Mouse (Mus musculus): ENCODE data around the gene Vwce. TPM values are rescaled to one million over a fixed set of nuclear protein-coding genes. Genes with fewer than 3 reads are reported as not detected.

Gene Vwce
- 2.7 and 3.0 TPM in 2 replicates for polyA plus RNA-seq (2015; fragmentation: Nextera tagmentation; extraction: Ambion mirVana)

GRCm38 (mm10) chr19:10634106-10634871 lies at the start of gene Vwce:
Vwce (plus strand) TSS chr19:10634213.
- Histone ChIP-seq H3K4me1 (replicated peaks; ENCODE audit: insufficient read depth, low read length) (peaks cover 6% of the 10 kb centered on the region; the same call in 1 of the 2 replicates), H3K36me3 (ENCODE audit: insufficient read depth, low read length) (peaks cover 12% of the 10 kb centered on the region), H3K4me3 (replicated peaks; ENCODE audit: low read depth, low read length) (peak within 1 kb of the TSS; percentile 36), H3K27ac (peak within 1 kb of the TSS; percentile 43), H3K27me3 (ENCODE audit: insufficient read depth, low read length) (no peaks in the 10 kb centered on the region), H3K4me2 (ENCODE audit: low read length) (peak within 1 kb of the TSS; percentile 93), H3K9me3 (replicated peaks; ENCODE audit: low read length) (no peaks in the 10 kb centered on the region), H3K9ac (ENCODE audit: low read depth, low read length) (peak within 1 kb of the TSS; percentile 59)
- DNase-seq (ENCODE audit: low spot score) (peak; percentile 64), ATAC-seq (replicated peaks; ENCODE audit: low FRiP score, low read depth) (peak; percentile 76)
- peak; percentile 45; the same call in 1 of the 2 replicates for TF ChIP-seq CTCF (IDR thresholded peaks at IDR 0.05; ENCODE audit: low read depth)
- WGBS = 2% methylated on average over 32 of the region's 32 CpGs

DNA sequence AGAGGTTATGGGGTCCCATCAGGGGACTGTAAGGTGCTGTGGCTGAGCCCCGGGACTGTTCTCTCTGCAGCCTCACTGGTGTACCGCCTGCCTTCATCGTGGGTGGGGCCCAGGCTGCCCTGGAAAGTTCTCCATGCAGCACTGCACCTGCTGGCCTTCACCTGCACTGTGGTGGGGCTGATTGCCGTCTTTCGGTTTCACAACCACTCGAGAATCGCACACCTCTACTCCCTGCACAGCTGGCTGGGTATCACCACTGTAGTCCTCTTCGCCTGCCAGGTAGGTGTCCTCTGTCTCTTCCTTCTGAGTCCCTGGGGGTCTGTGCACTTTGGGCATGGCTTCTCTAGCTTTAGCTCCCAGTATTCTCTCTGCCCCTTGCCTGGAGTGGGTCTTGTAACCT lies 48.9 kb upstream of the Vwce start:
- Histone ChIP-seq H3K9ac (ENCODE audit: low read depth, low read length) (no peak overlapping the region), H3K27ac (no peak overlapping the region), H3K36me3 (ENCODE audit: insufficient read depth, low read length) (no peaks in the 10 kb centered on the region), H3K4me2 (ENCODE audit: low read length) (no peak overlapping the region), H3K4me3 (replicated peaks; ENCODE audit: low read depth, low read length) (no peak overlapping the region), H3K9me3 (replicated peaks; ENCODE audit: low read length) (no peaks in the 10 kb centered on the region), H3K4me1 (replicated peaks; ENCODE audit: insufficient read depth, low read length) (no peaks in the 10 kb centered on the region), H3K27me3 (ENCODE audit: insufficient read depth, low read length) (no peaks in the 10 kb centered on the region)
- TF ChIP-seq CTCF (IDR thresholded peaks at IDR 0.05; ENCODE audit: low read depth) = no peak
- no peak for DNase-seq (ENCODE audit: low spot score)
- 79% methylated on average over 8 of the region's 8 CpGs for WGBS
- ATAC-seq (replicated peaks; ENCODE audit: low FRiP score, low read depth) = no peak; the same call in 1 of the 2 replicates

DNA sequence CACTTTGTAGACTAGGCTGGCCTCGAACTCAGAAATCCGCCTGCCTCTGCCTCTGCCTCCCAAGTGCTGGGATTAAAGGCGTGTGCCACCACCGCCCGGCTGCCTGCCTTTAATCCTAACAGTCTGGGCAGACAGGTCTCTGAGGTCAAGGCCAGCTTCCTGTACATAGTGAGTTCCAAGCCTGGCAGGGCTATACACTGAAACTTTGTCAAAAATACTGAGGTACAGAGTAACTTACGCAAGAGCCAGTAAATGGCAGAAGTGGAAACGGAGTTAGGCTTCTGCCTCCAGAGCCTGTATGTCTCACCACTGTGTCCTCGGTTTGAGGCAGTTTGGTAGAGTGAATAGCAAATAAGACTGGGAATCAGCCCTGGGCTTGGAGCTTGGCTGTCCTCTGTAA lies 46.8 kb upstream of the Vwce start:
- H3K27me3 ChIP-seq (ENCODE audit: insufficient read depth, low read length) = no peaks in the 10 kb centered on the region
- H3K9ac ChIP-seq (ENCODE audit: low read depth, low read length) = no peak overlapping the region
- H3K4me3 ChIP-seq (replicated peaks; ENCODE audit: low read depth, low read length) = no peak overlapping the region
- 87% methylated on average over 8 of the region's 8 CpGs for WGBS
- H3K9me3 ChIP-seq (replicated peaks; ENCODE audit: low read length) = no peaks in the 10 kb centered on the region
- no peak overlapping the region for H3K4me2 ChIP-seq (ENCODE audit: low read length)
- ATAC-seq (replicated peaks; ENCODE audit: low FRiP score, low read depth) (no peak), DNase-seq (ENCODE audit: low spot score) (no peak)
- no peaks in the 10 kb centered on the region for H3K4me1 ChIP-seq (replicated peaks; ENCODE audit: insufficient read depth, low read length)
- no peak overlapping the region for H3K27ac ChIP-seq
- peaks cover 5% of the 10 kb centered on the region for H3K36me3 ChIP-seq (ENCODE audit: insufficient read depth, low read length)
- TF ChIP-seq CTCF (IDR thresholded peaks at IDR 0.05; ENCODE audit: low read depth) = no peak

- WGBS = 67% methylated on average over 5 of the region's 5 CpGs
- no peak for TF ChIP-seq CTCF (IDR thresholded peaks at IDR 0.05; ENCODE audit: low read depth)
Observed at GRCm38 (mm10) chr19:10589127-10589857, 44.7 kb upstream of the Vwce start.

GRCm38 (mm10) chr19:10590301-10590700 lies 43.7 kb upstream of the Vwce start:
- TF ChIP-seq CTCF (IDR thresholded peaks at IDR 0.05; ENCODE audit: low read depth) = no peak
- DNase-seq (ENCODE audit: low spot score) = no peak
- Histone ChIP-seq H3K9ac (ENCODE audit: low read depth, low read length) (no peak overlapping the region), H3K4me1 (replicated peaks; ENCODE audit: insufficient read depth, low read length) (no peaks in the 10 kb centered on the region), H3K4me2 (ENCODE audit: low read length) (no peak overlapping the region), H3K27me3 (ENCODE audit: insufficient read depth, low read length) (no peaks in the 10 kb centered on the region), H3K9me3 (replicated peaks; ENCODE audit: low read length) (no peaks in the 10 kb centered on the region), H3K36me3 (ENCODE audit: insufficient read depth, low read length) (peaks cover 16% of the 10 kb centered on the region), H3K27ac (no peak overlapping the region), H3K4me3 (replicated peaks; ENCODE audit: low read depth, low read length) (no peak overlapping the region)
- ATAC-seq (replicated peaks; ENCODE audit: low FRiP score, low read depth) = no peak
- 59% methylated on average over 3 of the region's 3 CpGs for WGBS

More at GRCm38 (mm10) chr19:10589127-10589857, 44.7 kb upstream of the Vwce start:
- H3K27me3 ChIP-seq (ENCODE audit: insufficient read depth, low read length) = no peaks in the 10 kb centered on the region
- ATAC-seq (replicated peaks; ENCODE audit: low FRiP score, low read depth) = no peak
- no peak overlapping the region for H3K4me3 ChIP-seq (replicated peaks; ENCODE audit: low read depth, low read length)
- no peak overlapping the region for H3K4me2 ChIP-seq (ENCODE audit: low read length)
- DNase-seq (ENCODE audit: low spot score) = no peak
- no peak overlapping the region for H3K27ac ChIP-seq
- H3K36me3 ChIP-seq (ENCODE audit: insufficient read depth, low read length) = peaks cover 10% of the 10 kb centered on the region
- no peaks in the 10 kb centered on the region for H3K4me1 ChIP-seq (replicated peaks; ENCODE audit: insufficient read depth, low read length)
- H3K9me3 ChIP-seq (replicated peaks; ENCODE audit: low read length) = no peaks in the 10 kb centered on the region
- no peak overlapping the region for H3K9ac ChIP-seq (ENCODE audit: low read depth, low read length)

GRCm38 (mm10) chr19:10591659-10592377 lies 42.2 kb upstream of the Vwce start:
- H3K4me3 ChIP-seq (replicated peaks; ENCODE audit: low read depth, low read length) = no peak overlapping the region
- H3K36me3 ChIP-seq (ENCODE audit: insufficient read depth, low read length) = peaks cover 21% of the 10 kb centered on the region
- ATAC-seq (replicated peaks; ENCODE audit: low FRiP score, low read depth) (no peak), DNase-seq (ENCODE audit: low spot score) (no peak)
- no peak for TF ChIP-seq CTCF (IDR thresholded peaks at IDR 0.05; ENCODE audit: low read depth)
- H3K9ac ChIP-seq (ENCODE audit: low read depth, low read length) = no peak overlapping the region
- H3K27me3 ChIP-seq (ENCODE audit: insufficient read depth, low read length) = no peaks in the 10 kb centered on the region
- WGBS = 89% methylated on average over 6 of the region's 6 CpGs
- H3K4me1 ChIP-seq (replicated peaks; ENCODE audit: insufficient read depth, low read length) = no peaks in the 10 kb centered on the region
- no peak overlapping the region for H3K27ac ChIP-seq
- no peak overlapping the region for H3K4me2 ChIP-seq (ENCODE audit: low read length)
- no peaks in the 10 kb centered on the region for H3K9me3 ChIP-seq (replicated peaks; ENCODE audit: low read length)
